Mouse (Mus musculus): Measurements from ENCODE around the gene Pparg.

The Pparg gene

GRCm38 (mm10) chr6:115511447-115511846 is 150.7 kb downstream of the Pparg start:
- DNase-seq = no peak

- DNase-seq = no peak
Measured at GRCm38 (mm10) chr6:115513207-115513606, 152.5 kb downstream of the Pparg start.

GRCm38 (mm10) chr6:115517904-115518303 is 157.2 kb downstream of the Pparg start:
- DNase-seq = no peak

- DNase-seq = no peak
Measured at GRCm38 (mm10) chr6:115518352-115518751, 157.6 kb downstream of the Pparg start.

GRCm38 (mm10) chr6:115519275-115519699 is 158.5 kb downstream of the Pparg start:
- DNase-seq = no peak

- no peak for DNase-seq
Measured at GRCm38 (mm10) chr6:115521923-115522322, 161.2 kb downstream of the Pparg start.

GRCm38 (mm10) chr6:115522691-115523146 is 162.0 kb downstream of the Pparg start:
- DNase-seq = no peak

GRCm38 (mm10) chr6:115523201-115523600 is 162.4 kb downstream of the Pparg start:
- DNase-seq = peak; percentile 71 to 73

- DNase-seq = no peak
Measured at GRCm38 (mm10) chr6:115524449-115524990, 163.8 kb downstream of the Pparg start.

- no peak for DNase-seq
Measured at GRCm38 (mm10) chr6:115527418-115527817, 166.7 kb downstream of the Pparg start.

GRCm38 (mm10) chr6:115528372-115528771 is 167.6 kb downstream of the Pparg start:
- no peak for DNase-seq

- peak; percentile 80 to 86 for DNase-seq
Measured at GRCm38 (mm10) chr6:115534617-115535016, 173.9 kb downstream of the Pparg start.

GRCm38 (mm10) chr6:115536169-115536568 is 175.4 kb downstream of the Pparg start:
- DNase-seq = no peak

GRCm38 (mm10) chr6:115538645-115539429 is 178.1 kb downstream of the Pparg start:
- peak; percentile 90 to 93 for DNase-seq

Measured in cerebellum, postnatal 14 days (tissue).